Mouse (Mus musculus) lung, postnatal 0 days (tissue): ENCODE results near the gene E2f2. TPM values are rescaled to one million over a fixed set of nuclear protein-coding genes. Genes with fewer than 3 reads are reported as not detected.

ENCODE experiments used
- ATAC-seq: fragments of 200-750 bp; cut with Nextera tagmentation; 2 replicates; pipeline ENCODE4 v1.8.0; 2017; ENCODE audit warnings: moderate library complexity
- DNase-seq: peaks from one replicate; pipeline ENCODE4 v3.0.0-alpha.2; 2016; ENCODE audit warnings: low spot score
- H3K27ac ChIP-seq: fragments of 300-500 bp; sonication (generic); 2 replicates; pipeline ENCODE4 v1.5.1; 2014; ENCODE audit warnings: antibody characterized with exemption, mild to moderate bottlenecking, low read length, mixed read lengths
- H3K27me3 ChIP-seq: fragments of 300-500 bp; sonication (generic); replicated peaks from 2 replicates; pipeline ENCODE4 v1.6.1; 2014; ENCODE audit warnings: low read length, mixed read lengths; ENCODE audit not compliant: insufficient read depth
- H3K36me3 ChIP-seq: fragments of 300-500 bp; sonication (generic); 2 replicates; pipeline ENCODE4 v1.6.1; 2014; ENCODE audit warnings: low read length, mixed read lengths; ENCODE audit not compliant: insufficient read depth
- H3K4me1 ChIP-seq: fragments of 300-500 bp; sonication (generic); 2 replicates; pipeline ENCODE4 v1.6.1; 2014; ENCODE audit warnings: antibody characterized with exemption, low read depth, low read length, mixed read lengths; ENCODE audit not compliant: insufficient read depth
- H3K4me2 ChIP-seq: fragments of 300-500 bp; sonication (generic); replicated peaks from 2 replicates; pipeline ENCODE4 v1.6.1; 2014; ENCODE audit warnings: low read depth, mild to moderate bottlenecking, low read length, moderate library complexity, mixed read lengths
- H3K4me3 ChIP-seq: fragments of 300-500 bp; sonication (generic); 2 replicates; pipeline ENCODE4 v1.5.1; 2014; ENCODE audit warnings: low read depth, low read length
- H3K9ac ChIP-seq: fragments of 300-500 bp; sonication (generic); replicated peaks from 2 replicates; pipeline ENCODE4 v1.6.1; 2014; ENCODE audit warnings: low read depth, mild to moderate bottlenecking
- H3K9me3 ChIP-seq: fragments of 300-500 bp; sonication (generic); 2 replicates; pipeline ENCODE4 v1.6.1; 2016; ENCODE audit warnings: low read length, mixed read lengths
- CTCF ChIP-seq: IDR thresholded peaks from 2 replicates; pipeline ENCODE4 v1.5.1; 2016; ENCODE audit warnings: antibody characterized with exemption, mild to moderate bottlenecking
- EP300 ChIP-seq: IDR thresholded peaks from 2 replicates; pipeline ENCODE4 v1.6.1; 2016; ENCODE audit warnings: antibody characterized with exemption, mild to moderate bottlenecking, control low read depth
- WGBS: fragments of 180-500 bp; shearing (Covaris S2); extraction: QIAGEN DNeasy Blood & Tissue Kit; methylation state at CpG from one replicate; pipeline ENCODE4 v1.1.7; 2014; 5-methylcytosine and 5-hydroxymethylcytosine counted together
- polyA plus RNA-seq: library from polyadenylated mRNA; unstranded; fragments of >200 nt; fragmentation: Nextera tagmentation; extraction: Ambion mirVana; gene quantifications from 2 replicates; pipeline ENCODE4 v1.2.1, GENCODE M21; 2015

The E2f2 gene
- polyA plus RNA-seq, 1 experiment from 2014 or later: 19.1 TPM

- H3K9me3 ChIP-seq: no peaks in the 10 kb centered on the region
- H3K27ac ChIP-seq: peak overlapping the region; percentile 97
- peaks cover 25% of the 10 kb centered on the region for H3K4me1 ChIP-seq
- under 1% methylated on average over 35 of the region's 48 CpGs for WGBS
- H3K4me2 ChIP-seq: peak overlapping the region; percentile 68
- TF ChIP-seq CTCF (no peak), EP300 (peak; percentile 56)
- no peaks in the 10 kb centered on the region for H3K36me3 ChIP-seq
- DNase-seq: peak; percentile 92
- peak; percentile 67 for ATAC-seq
- no peak overlapping the region; the same call in 1 of the 2 replicates for H3K9ac ChIP-seq
- H3K27me3 ChIP-seq: no peaks in the 10 kb centered on the region
- H3K4me3 ChIP-seq: peak overlapping the region; percentile 25
Observed at GRCm38 (mm10) chr4:136147436-136148135, 24.6 kb upstream of the E2f2 start.

GRCm38 (mm10) chr4:136148342-136149044, 23.7 kb upstream of the E2f2 start:
- WGBS: 6% methylated on average over 31 of the region's 31 CpGs
- ATAC-seq: peak; percentile 8
- H3K4me1 ChIP-seq: peaks cover 23% of the 10 kb centered on the region

GRCm38 (mm10) chr4:136149045-136149379, 23.2 kb upstream of the E2f2 start:
- no peak for ATAC-seq

More at GRCm38 (mm10) chr4:136148342-136149044, 23.7 kb upstream of the E2f2 start:
- DNase-seq: peak; percentile 77
- peak overlapping the region; percentile 68 for H3K4me2 ChIP-seq
- H3K9me3 ChIP-seq: no peaks in the 10 kb centered on the region
- no peaks in the 10 kb centered on the region for H3K36me3 ChIP-seq
- no peak overlapping the region for H3K9ac ChIP-seq
- H3K27me3 ChIP-seq: no peaks in the 10 kb centered on the region
- no peak overlapping the region for H3K4me3 ChIP-seq
- peak overlapping the region; percentile 97 for H3K27ac ChIP-seq
- peak; percentile 48 for TF ChIP-seq CTCF
- no peak for TF ChIP-seq EP300

GRCm38 (mm10) chr4:136149734-136150133, 22.5 kb upstream of the E2f2 start:
- WGBS: 32% methylated on average over 3 of the region's 3 CpGs
- Histone ChIP-seq H3K4me3 (no peak overlapping the region), H3K4me1 (peaks cover 23% of the 10 kb centered on the region), H3K27ac (no peak overlapping the region), H3K9me3 (no peaks in the 10 kb centered on the region), H3K27me3 (no peaks in the 10 kb centered on the region), H3K4me2 (no peak overlapping the region), H3K36me3 (no peaks in the 10 kb centered on the region), H3K9ac (no peak overlapping the region)
- TF ChIP-seq EP300: no peak
- TF ChIP-seq CTCF: peak; percentile 82
- DNase-seq: peak; percentile 73
- no peak for ATAC-seq

More at GRCm38 (mm10) chr4:136149045-136149379, 23.2 kb upstream of the E2f2 start:
- Histone ChIP-seq H3K9ac (no peak overlapping the region), H3K9me3 (no peaks in the 10 kb centered on the region), H3K4me2 (no peak overlapping the region), H3K27ac (peak overlapping the region; percentile 54), H3K27me3 (no peaks in the 10 kb centered on the region), H3K4me3 (no peak overlapping the region), H3K4me1 (peaks cover 23% of the 10 kb centered on the region), H3K36me3 (no peaks in the 10 kb centered on the region)
- TF ChIP-seq CTCF: no peak
- no peak for TF ChIP-seq EP300
- no peak for DNase-seq
- 85% methylated on average over 2 of the region's 2 CpGs for WGBS

GRCm38 (mm10) chr4:136150596-136150995, 21.6 kb upstream of the E2f2 start:
- Histone ChIP-seq H3K4me2 (no peak overlapping the region), H3K4me1 (peaks cover 21% of the 10 kb centered on the region), H3K9me3 (no peaks in the 10 kb centered on the region), H3K27me3 (no peaks in the 10 kb centered on the region), H3K9ac (no peak overlapping the region), H3K27ac (no peak overlapping the region), H3K4me3 (no peak overlapping the region), H3K36me3 (no peaks in the 10 kb centered on the region)
- WGBS: 62% methylated on average over 4 of the region's 4 CpGs
- no peak for ATAC-seq
- no peak for TF ChIP-seq EP300
- no peak for TF ChIP-seq CTCF
- DNase-seq: no peak

GRCm38 (mm10) chr4:136152821-136153220, 19.4 kb upstream of the E2f2 start:
- 84% methylated on average over 4 of the region's 4 CpGs for WGBS
- ATAC-seq (no peak), DNase-seq (no peak)
- TF ChIP-seq CTCF: peak; percentile 48
- no peak for TF ChIP-seq EP300
- Histone ChIP-seq H3K9ac (no peak overlapping the region), H3K4me1 (peaks cover 6% of the 10 kb centered on the region; the same call in 1 of the 2 replicates), H3K9me3 (no peaks in the 10 kb centered on the region), H3K4me3 (no peak overlapping the region), H3K36me3 (no peaks in the 10 kb centered on the region), H3K27me3 (no peaks in the 10 kb centered on the region), H3K27ac (no peak overlapping the region), H3K4me2 (no peak overlapping the region)
